Mouse (Mus musculus): Measurements from ENCODE around the gene Cacfd1. TPM values are rescaled to one million over a fixed set of nuclear protein-coding genes. Genes with fewer than 3 reads are reported as not detected.

Cacfd1 gene
- 22.3 TPM for polyA plus RNA-seq (2017; shearing (Covaris generic))

DNA sequence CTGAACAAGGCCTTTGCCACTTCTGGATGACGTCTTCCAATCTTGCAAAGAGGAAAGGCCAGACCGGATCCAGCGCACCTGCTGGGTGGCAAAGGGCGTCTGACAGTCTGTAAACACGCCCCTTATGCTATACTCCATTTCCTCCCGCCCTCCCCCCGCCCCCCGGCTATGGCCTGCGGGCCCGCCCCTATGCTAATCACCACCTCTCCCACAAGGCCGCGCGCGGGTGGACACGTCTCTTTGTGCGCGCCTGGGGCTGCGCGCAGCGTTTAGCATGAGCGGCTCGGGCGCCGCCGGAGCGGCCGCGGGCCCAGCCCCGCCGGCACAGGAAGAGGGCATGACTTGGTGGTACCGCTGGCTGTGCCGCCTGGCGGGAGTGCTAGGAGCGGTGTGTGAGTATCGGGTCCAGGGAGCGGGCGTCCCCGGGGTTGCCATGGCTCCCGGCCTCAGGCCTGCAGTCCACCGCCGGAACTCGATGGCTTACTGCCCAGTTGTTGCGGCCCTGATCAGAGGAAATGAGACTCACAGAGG is at the start of gene Cacfd1:
TSS of gene Cacfd1 (plus strand) at position 213 of the 531 bp plus-strand sequence.

GRCm38 (mm10) chr2:26963923-26964723 is 45.6 kb upstream of the Cacfd1 start, which contains the start of gene Rexo4:
TSS of gene Rexo4 (minus strand) at chr2:26964386.

GRCm38 (mm10) chr2:26973116-26973515 is 36.6 kb upstream of the Cacfd1 start, which contains the start of gene Adamts13:
TSS of gene Adamts13 (plus strand) at chr2:26973416.

DNA sequence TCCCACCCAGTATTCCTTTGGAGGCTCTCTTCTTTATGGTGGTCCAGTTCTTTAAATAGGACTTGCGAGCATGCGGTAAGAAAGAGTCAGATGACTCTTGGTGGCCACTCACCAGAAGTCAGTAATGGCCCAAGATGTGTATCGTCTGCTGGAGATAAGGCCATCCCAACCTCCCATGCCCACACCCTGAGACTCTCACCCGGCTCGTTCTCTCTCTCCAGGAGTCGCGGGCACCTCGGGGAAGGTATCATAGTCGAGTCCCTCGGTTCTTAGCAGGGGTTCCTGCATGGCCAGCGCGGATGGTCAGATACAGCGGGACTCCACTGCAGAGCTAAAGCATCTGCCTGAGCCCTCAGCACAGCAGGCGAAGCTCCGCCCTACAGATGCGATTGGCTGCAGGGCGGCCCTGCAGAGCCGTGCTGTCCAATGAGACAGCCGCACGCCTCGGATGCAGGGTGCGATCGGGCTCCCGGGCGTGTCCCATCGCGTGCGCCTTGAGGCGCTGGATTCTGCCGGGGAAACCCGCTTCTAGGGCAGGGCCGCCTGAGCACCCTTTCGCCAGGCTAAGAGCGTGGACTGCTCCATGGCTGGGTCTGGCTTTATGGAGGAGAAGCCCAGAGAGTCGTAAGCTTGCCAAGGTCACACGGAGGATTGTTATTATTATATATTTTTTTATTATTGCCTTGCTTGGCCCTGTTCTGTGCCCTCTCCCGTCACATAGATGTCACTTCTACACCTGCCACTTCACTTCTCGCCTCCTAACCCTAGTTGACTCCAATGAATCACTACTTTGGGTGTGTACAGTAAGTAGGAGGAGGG is 18.1 kb downstream of the Cacfd1 start, which contains the start of gene Slc2a6:
TSS of gene Slc2a6 (minus strand) at position 381 of the 819 bp plus-strand sequence.

Other genes with a start within 250 kb of the Cacfd1 start
- not detected for gene Abo, start 144.9 kb upstream of the Cacfd1 start, polyA plus RNA-seq (2017; shearing (Covaris generic))
- gene Surf6, start 107.0 kb upstream of the Cacfd1 start, polyA plus RNA-seq (2017; shearing (Covaris generic)) = 29.1 TPM
- 22.3 TPM for gene Med22, start 99.2 kb upstream of the Cacfd1 start, polyA plus RNA-seq (2017; shearing (Covaris generic))
- 311 TPM for gene Rpl7a, start 99.2 kb upstream of the Cacfd1 start, polyA plus RNA-seq (2017; shearing (Covaris generic))
- 69.1 TPM for gene Surf2, start 93.6 kb upstream of the Cacfd1 start, polyA plus RNA-seq (2017; shearing (Covaris generic))
- 89.0 TPM for gene Surf1, start 93.4 kb upstream of the Cacfd1 start, polyA plus RNA-seq (2017; shearing (Covaris generic))
- gene Surf4, start 76.0 kb upstream of the Cacfd1 start, polyA plus RNA-seq (2017; shearing (Covaris generic)) = 145 TPM
- gene Stkld1, start 75.9 kb upstream of the Cacfd1 start, polyA plus RNA-seq (2017; shearing (Covaris generic)) = not detected
- 42.0 TPM for gene Rexo4, start 45.5 kb upstream of the Cacfd1 start, polyA plus RNA-seq (2017; shearing (Covaris generic))
- 0.29 TPM for gene Adamts13, start 36.5 kb upstream of the Cacfd1 start, polyA plus RNA-seq (2017; shearing (Covaris generic))
- gene Slc2a6, start 18.1 kb downstream of the Cacfd1 start, polyA plus RNA-seq (2017; shearing (Covaris generic)) = 1.2 TPM
- not detected for gene Mymk, start 62.3 kb downstream of the Cacfd1 start, polyA plus RNA-seq (2017; shearing (Covaris generic))
- not detected for gene Adamtsl2, start 69.5 kb downstream of the Cacfd1 start, polyA plus RNA-seq (2017; shearing (Covaris generic))
- gene Fam163b, start 132.6 kb downstream of the Cacfd1 start, polyA plus RNA-seq (2017; shearing (Covaris generic)) = not detected
- not detected for gene Dbh, start 155.3 kb downstream of the Cacfd1 start, polyA plus RNA-seq (2017; shearing (Covaris generic))
- 1.00 TPM for gene Sardh, start 238.4 kb downstream of the Cacfd1 start, polyA plus RNA-seq (2017; shearing (Covaris generic))

All from effector memory CD4-positive, alpha-beta T cell, adult 7 months (primary cell).